Mouse (Mus musculus) common myeloid progenitor, adult 5-6 weeks (primary cell): Measurements from ENCODE around the gene Gm32802. TPM values are rescaled to one million over a fixed set of nuclear protein-coding genes. Genes with fewer than 3 reads are reported as not detected.
"Not testable (repeated sequence)": the region's sequence is repeated elsewhere in the genome, so short reads cannot be mapped to it uniquely, and the experiment has no call there.

ENCODE experiments used
- ATAC-seq: replicated peaks from 2 replicates; pipeline ENCODE4 v1.8.0; 2016; ENCODE audit warnings: low read depth, mild to moderate bottlenecking, moderate TSS enrichment, inconsistent platforms; ENCODE audit not compliant: poor library complexity, severe bottlenecking
- total RNA-seq: library from RNA; stranded (forward); fragments of 200-1000, 187-1606 nt; gene quantifications from 2 replicates; pipeline ENCODE4 v1.2.3, GENCODE M21; 2017

Gm32802 gene
- total RNA-seq = 0.10 and 0.18 TPM in 2 replicates

DNA sequence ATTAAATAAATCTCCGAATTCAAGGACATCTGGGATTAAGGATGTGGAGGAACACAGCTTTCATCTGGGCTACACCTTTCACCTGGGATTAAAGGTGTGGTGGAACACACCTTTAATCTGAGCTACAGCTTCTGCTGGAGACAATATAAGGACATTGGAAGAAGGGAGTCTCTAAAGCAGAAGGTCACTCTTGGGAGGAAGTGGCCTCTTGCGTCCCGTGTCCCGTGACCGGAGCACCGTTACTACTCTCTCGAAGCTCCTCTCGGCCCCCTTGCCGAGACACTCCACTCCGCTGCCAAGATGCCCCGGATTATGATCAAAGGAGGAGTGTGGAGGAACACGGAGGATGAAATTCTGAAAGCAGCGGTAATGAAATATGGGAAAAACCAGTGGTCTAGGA, at the start of gene Gm32802:
Gm32802 (plus strand) TSS at position 301 of the 400 bp plus-strand sequence.
- ATAC-seq = not testable (repeated sequence)

DNA sequence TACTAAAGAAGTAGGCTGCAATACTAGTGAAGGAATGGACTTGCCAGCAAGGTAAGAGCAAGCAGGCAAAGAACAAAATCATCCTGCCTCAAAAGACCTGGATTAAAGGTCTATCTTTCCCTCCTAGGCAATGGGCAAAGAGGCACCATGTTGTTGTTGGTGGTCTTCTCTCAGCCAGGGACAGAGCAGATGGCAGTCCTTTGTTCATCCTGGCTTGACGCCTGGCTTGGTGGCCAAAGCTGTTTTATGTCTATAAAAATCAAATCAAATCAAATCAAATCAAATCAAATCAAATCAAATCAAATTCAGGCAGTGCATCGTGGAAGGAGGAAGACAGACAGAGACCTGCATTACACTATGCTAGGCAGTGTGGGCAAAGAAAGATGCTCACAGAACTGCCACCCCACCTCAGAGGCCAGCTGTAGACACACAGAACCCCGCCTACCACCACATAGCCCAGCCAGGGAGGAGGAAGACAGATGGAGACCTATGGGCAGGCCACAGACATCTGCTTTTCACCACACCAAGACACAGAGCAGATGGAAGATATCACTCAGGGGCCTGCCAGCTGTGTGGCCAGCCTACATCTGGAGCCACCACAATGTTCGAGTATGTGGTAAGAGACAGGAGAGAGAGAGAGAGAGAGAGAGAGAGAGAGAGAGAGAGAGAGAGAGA, 42.6 kb upstream of the Gm32802 start:
- peak; percentile 60 for ATAC-seq

DNA sequence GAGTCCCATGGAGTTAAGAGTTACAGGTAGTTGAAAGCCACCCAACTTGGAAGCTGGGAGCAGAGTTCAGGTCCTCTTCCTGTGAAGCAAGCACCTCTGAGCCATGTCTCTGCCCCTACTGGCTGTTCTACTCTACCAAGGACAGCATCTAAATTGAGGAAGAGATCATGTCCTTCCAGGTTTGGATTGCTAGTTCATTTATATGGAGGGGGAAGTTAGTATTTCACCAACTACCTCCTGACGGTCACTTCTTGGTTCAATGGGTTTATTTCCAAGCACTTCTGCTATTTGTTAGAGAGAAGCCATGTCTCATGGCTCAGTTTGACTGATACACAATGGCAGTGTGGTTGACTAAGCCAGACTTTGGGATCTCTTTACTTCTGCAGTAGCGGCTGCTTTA, 30.9 kb upstream of the Gm32802 start:
- peak; percentile 44 for ATAC-seq

DNA sequence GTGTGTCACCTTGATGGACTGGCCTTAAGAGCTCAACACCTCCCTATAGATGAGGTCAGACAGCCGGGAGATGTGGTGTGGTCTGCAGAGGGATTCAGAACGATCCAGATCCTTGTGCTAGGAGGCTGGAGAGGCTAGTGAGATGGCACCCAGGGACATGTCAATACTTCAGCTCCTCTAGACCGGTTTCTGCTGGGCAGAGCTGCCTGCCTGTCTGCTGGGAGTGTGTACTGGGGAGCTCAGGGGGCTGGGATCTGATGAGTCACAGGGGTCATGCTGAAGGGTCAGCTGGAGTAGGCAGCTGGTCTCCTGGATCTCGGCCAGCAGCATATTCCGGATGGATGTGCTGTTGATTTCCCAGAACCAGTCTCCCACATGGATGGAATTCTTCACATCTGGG, 25.9 kb upstream of the Gm32802 start:
- not testable (repeated sequence) for ATAC-seq

DNA sequence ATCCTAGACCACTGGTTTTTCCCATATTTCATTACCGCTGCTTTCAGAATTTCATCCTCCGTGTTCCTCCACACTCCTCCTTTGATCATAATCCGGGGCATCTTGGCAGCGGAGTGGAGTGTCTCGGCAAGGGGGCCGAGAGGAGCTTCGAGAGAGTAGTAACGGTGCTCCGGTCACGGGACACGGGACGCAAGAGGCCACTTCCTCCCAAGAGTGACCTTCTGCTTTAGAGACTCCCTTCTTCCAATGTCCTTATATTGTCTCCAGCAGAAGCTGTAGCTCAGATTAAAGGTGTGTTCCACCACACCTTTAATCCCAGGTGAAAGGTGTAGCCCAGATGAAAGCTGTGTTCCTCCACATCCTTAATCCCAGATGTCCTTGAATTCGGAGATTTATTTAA, 17.8 kb upstream of the Gm32802 start, which contains the start of gene Gm32717:
Gm32717 (minus strand) TSS at position 101 of the 400 bp plus-strand sequence.
- ATAC-seq = not testable (repeated sequence)

DNA sequence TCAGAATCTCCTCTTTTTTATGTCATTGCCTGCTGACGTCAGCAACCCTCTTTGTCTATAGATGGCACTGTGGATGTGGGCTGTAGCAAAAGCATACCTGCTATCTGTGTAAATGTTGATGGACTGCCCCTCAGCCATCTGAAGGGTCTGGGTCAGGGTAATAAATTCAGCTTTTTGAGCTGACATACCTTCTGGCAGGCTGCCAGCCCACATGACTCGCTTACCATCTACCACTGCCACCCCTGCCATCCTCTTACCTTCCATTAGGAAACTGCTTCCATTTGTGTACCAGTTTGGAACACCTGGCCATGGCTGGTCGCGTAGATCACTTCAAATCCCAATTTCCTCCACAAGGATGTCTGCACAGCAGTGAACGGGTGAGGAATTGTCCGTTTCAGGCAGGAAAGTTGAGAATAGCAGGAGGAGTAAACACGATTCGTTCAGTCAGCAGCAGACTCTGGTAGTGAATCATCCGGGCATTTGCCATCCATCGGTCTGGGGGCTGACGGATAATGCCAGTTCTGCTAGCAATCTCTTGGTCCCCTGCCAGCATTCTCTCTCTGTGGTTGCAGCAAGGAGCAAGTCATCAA, 9.4 kb upstream of the Gm32802 start:
- ATAC-seq = not testable (repeated sequence)

DNA sequence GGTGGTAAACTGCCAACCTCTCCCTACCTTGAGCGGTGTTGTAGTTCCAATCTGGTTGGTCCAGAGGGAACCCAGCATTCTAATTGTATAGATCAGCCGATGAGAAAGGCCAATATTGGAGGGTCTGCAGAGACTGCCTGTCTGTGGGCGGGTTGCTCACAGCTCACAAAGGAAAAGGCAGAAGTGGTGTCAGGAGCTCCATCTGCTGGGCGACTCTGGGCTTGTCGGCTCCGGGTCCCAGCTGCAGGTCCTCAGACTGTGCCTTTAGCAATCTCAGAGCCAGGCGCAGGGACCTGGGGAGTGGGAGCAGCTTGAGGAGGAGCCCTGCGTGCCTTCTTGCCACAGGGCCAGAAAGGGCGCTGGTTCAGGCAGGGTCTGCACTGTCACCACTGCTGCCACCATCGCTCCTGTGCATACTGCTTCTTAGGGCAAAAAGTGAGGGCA, 7.6 kb upstream of the Gm32802 start:
- ATAC-seq = no peak

DNA sequence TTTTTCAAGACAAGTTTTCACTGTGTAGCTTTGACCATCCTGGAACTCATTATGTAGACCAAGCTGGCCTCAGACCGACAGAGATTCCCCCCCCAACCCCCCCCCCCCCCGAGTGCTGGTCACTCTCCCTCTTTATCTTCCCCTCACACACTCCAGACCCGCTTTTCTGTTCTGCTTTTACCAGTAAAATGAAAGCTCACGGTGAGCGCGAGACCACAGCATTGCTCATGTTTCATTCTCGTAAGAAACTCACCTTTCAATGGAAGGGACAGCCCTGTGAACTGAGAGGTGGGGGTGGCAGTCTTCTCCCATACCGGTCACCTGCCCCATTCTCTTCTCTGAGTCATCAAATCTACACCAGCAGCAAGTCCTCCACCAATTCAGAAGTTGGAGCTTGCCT, 10.3 kb downstream of the Gm32802 start:
- peak; percentile 68 for ATAC-seq

DNA sequence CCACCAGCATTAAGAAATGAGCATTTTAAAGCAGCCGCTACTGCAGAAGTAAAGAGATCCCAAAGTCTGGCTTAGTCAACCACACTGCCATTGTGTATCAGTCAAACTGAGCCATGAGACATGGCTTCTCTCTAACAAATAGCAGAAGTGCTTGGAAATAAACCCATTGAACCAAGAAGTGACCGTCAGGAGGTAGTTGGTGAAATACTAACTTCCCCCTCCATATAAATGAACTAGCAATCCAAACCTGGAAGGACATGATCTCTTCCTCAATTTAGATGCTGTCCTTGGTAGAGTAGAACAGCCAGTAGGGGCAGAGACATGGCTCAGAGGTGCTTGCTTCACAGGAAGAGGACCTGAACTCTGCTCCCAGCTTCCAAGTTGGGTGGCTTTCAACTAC, 12.9 kb downstream of the Gm32802 start:
- peak; percentile 45 for ATAC-seq

DNA sequence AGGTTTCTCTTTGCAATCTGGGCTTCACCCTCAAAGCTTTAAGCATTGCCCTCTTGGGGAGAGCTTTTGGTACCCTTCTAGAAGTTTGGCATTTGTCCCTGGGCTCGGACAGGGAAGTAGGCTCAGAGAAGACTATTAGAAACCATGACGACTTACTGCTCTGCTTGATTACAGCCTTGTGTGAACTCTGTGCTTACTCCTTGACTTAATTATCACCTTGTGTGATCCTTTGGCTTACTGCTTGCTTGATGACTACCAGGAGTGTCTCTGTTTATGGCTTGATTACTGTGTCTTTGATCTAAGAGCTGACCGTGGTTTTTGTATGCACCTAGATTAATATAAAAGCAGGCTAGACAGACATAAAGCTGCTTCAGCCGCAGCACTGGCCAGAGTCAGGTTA, 19.6 kb downstream of the Gm32802 start:
- not testable (repeated sequence) for ATAC-seq

DNA sequence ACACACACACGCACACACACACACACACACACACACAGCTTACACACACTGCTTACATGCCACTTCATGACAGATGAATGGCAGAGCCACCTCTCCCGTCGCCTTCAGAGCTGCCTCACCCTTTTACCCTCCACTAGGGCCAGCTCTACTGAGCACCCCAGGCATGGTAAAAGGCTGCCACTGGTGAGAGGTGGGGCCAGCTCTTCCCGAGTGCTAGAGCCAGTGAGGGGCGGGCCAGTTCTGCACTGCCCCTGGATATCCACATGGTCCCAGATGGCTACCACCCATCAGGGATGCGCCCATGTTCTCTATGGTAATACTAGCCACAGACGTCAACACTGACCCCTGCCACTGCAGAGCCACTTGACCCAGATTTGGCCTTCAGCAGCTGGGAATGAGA, 24.1 kb downstream of the Gm32802 start:
- not testable (repeated sequence) for ATAC-seq

DNA sequence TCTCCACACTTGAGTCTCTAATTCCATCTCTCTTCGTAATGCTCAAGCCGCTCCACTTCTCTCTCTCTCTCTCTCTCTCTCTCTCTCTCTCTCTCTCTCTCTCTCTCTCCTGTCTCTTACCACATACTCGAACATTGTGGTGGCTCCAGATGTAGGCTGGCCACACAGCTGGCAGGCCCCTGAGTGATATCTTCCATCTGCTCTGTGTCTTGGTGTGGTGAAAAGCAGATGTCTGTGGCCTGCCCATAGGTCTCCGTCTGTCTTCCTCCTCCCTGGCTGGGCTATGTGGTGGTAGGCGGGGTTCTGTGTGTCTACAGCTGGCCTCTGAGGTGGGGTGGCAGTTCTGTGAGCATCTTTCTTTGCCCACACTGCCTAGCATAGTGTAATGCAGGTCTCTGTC, 24.5 kb downstream of the Gm32802 start:
- ATAC-seq = peak; percentile 62; the same call in 1 of the 2 replicates

DNA sequence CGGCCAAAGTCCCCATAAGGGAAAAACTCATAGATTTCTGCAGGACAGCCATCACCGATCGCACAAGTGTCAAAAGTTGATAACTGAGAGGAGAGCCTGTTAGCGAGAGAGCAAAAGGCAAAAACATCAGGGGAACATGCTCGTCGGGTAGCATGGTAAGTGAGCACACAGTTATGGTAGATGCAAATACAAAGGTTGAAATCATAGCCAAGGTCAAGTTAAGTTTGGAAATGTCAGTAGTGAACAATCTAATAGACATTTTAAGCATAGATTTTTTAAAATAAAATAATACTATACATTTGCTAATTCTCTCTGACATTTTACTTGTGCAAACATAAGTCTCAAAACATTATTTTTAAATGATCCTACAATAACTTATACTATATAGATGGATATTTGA, 36.5 kb downstream of the Gm32802 start, which contains the start of gene Iltifb:
Iltifb (minus strand) TSS at position 101 of the 400 bp plus-strand sequence.
- no peak for ATAC-seq

DNA sequence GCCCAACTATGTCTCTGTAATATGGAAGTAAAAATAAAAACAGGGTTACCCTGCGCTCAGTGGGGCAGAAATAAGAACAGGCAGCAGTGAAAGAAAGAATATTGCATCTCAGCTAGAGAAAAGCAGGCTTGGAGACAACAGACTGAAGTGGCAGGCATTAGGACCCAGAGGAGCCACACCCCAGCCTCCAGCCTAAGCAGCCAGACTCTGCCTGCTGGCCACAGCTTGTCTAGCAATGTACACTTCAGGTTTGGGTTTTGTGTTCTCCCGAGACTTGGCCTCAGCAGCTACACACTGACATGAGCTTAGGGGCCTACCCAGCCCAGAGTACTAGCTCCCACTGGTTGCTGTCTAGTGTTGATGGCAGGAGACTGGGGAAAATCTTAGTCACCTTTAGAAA, 43.6 kb downstream of the Gm32802 start:
- peak; percentile 88 for ATAC-seq

Other genes with a start within 250 kb of the Gm32802 start
- 38.3 and 68.5 TPM in 2 replicates for gene Mdm1, start 116.9 kb upstream of the Gm32802 start, total RNA-seq
- not detected in 2 replicates for gene Il22, start 53.7 kb upstream of the Gm32802 start, total RNA-seq
- gene Gm32717, start 17.9 kb upstream of the Gm32802 start, total RNA-seq = 0.10 and 0.18 TPM in 2 replicates
- gene Iltifb, start 36.4 kb downstream of the Gm32802 start, total RNA-seq = not detected in 2 replicates
- 0.10 TPM in 1 of 2 replicates, not detected in the other for gene Gm9040, start 68.3 kb downstream of the Gm32802 start, total RNA-seq
- gene Gm9044, start 73.7 kb downstream of the Gm32802 start, total RNA-seq = 0.10 TPM in 1 of 2 replicates, not detected in the other
- gene Gm9045, start 79.1 kb downstream of the Gm32802 start, total RNA-seq = 0.27 TPM in 1 of 2 replicates, not detected in the other
- not detected in 2 replicates for gene Gm9046, start 84.6 kb downstream of the Gm32802 start, total RNA-seq
- not detected in 2 replicates for gene Gm9048, start 90.0 kb downstream of the Gm32802 start, total RNA-seq
- 0.27 TPM in 1 of 2 replicates, not detected in the other for gene Gm9049, start 95.4 kb downstream of the Gm32802 start, total RNA-seq
- 0.46 TPM in 1 of 2 replicates, not detected in the other for gene Ifng, start 182.4 kb downstream of the Gm32802 start, total RNA-seq